Mouse (Mus musculus) megakaryocyte-erythroid progenitor cell, adult 5-6 weeks (primary cell): ENCODE measurements around the gene Ccer2. TPM values are rescaled to one million over a fixed set of nuclear protein-coding genes. Genes with fewer than 3 reads are reported as not detected.

Source experiments
- ATAC-seq: replicated peaks from 2 replicates; pipeline ENCODE4 v1.8.0; 2016; ENCODE audit warnings: mild to moderate bottlenecking, inconsistent platforms; ENCODE audit not compliant: severe bottlenecking, poor library complexity, low FRiP score, low TSS enrichment
- total RNA-seq, 2 experiments: library from RNA; stranded (forward) in 1 of 2; stranded (reverse) in 1 of 2; fragments of 200-1000, 215-1000 nt in 1 of 2; fragments of >200 nt in 1 of 2; fragmentation: Nextera tagmentation in 1 of 2; gene quantifications; 2 replicates each; pipeline ENCODE4 v1.2.3; 2014 to 2017

Ccer2 gene
- total RNA-seq (2014; fragmentation: Nextera tagmentation), result not detected in 2 replicates
- not detected in 2 replicates for total RNA-seq (2017)

- no peak for ATAC-seq
These were observed at the start of gene Ccer2 for GRCm38 (mm10) chr7:28756079-28756478. Gene Ccer2 (plus strand): TSS chr7:28756174.

- ATAC-seq, result no peak
These were observed 46.5 kb upstream of the Ccer2 start for GRCm38 (mm10) chr7:28709454-28709853.

GRCm38 (mm10) chr7:28710962-28711361 lies 45.0 kb upstream of the Ccer2 start:
- no peak for ATAC-seq

- no peak for ATAC-seq
These were observed 41.3 kb upstream of the Ccer2 start for GRCm38 (mm10) chr7:28714667-28715066.

- 0 out of 2 replicates have a peak, but pooled peaks have one; percentile 53 for ATAC-seq
These were observed 40.4 kb upstream of the Ccer2 start for GRCm38 (mm10) chr7:28715598-28715997.

- ATAC-seq, result peak; percentile 50
These were observed 39.2 kb upstream of the Ccer2 start, which contains the start of gene Fbxo17 for GRCm38 (mm10) chr7:28716590-28717281. Gene Fbxo17 (plus strand): TSS chr7:28716804.

GRCm38 (mm10) chr7:28717726-28718125 lies 38.2 kb upstream of the Ccer2 start:
- no peak for ATAC-seq

- ATAC-seq, result no peak
These were observed 36.8 kb upstream of the Ccer2 start for GRCm38 (mm10) chr7:28719159-28719558.

GRCm38 (mm10) chr7:28719650-28720049 lies 36.3 kb upstream of the Ccer2 start:
- no peak for ATAC-seq

GRCm38 (mm10) chr7:28720753-28721537 lies 35.0 kb upstream of the Ccer2 start:
- ATAC-seq, result no peak

- no peak for ATAC-seq
These were observed 33.9 kb upstream of the Ccer2 start for GRCm38 (mm10) chr7:28722079-28722478.

GRCm38 (mm10) chr7:28724613-28725012 lies 31.4 kb upstream of the Ccer2 start:
- ATAC-seq, result no peak

GRCm38 (mm10) chr7:28726600-28726999 lies 29.4 kb upstream of the Ccer2 start:
- peak; percentile 68; the same call in 1 of the 2 replicates for ATAC-seq

GRCm38 (mm10) chr7:28727649-28728340 lies 28.2 kb upstream of the Ccer2 start:
- no peak for ATAC-seq

- peak; percentile 97 for ATAC-seq
These were observed 23.4 kb upstream of the Ccer2 start for GRCm38 (mm10) chr7:28732341-28733142.

- ATAC-seq, result no peak
These were observed 22.8 kb upstream of the Ccer2 start for GRCm38 (mm10) chr7:28733211-28733610.

GRCm38 (mm10) chr7:28735701-28736100 lies 20.3 kb upstream of the Ccer2 start:
- ATAC-seq, result no peak

- no peak for ATAC-seq
These were observed 16.1 kb upstream of the Ccer2 start for GRCm38 (mm10) chr7:28739829-28740228.

- ATAC-seq, result no peak; the same call in 1 of the 2 replicates
These were observed 15.0 kb upstream of the Ccer2 start for GRCm38 (mm10) chr7:28740949-28741348.
